Mouse (Mus musculus) T-cell, adult 66 days (primary cell): ENCODE results near the gene C2cd5. TPM values are rescaled to one million over a fixed set of nuclear protein-coding genes. Genes with fewer than 3 reads are reported as not detected.

ENCODE experiments used
- total RNA-seq, 2 experiments: library from RNA; stranded (reverse); gene quantifications; 3 replicates in 1 of 2; 4 replicates in 1 of 2; pipeline ENCODE4 v1.2.4; 2023

Gene C2cd5
- total RNA-seq: 10 to 100 TPM; 71.5 to 79.3 TPM

GRCm38 (mm10) chr6:143099681-143100382 is at the start of gene C2cd5:
Gene C2cd5, minus strand, starts transcription at chr6:143100141.

GRCm38 (mm10) chr6:142964076-142964530 is 135.8 kb downstream of the C2cd5 start, which contains the start of gene St8sia1:
Gene St8sia1, minus strand, starts transcription at chr6:142964452.

Other genes with a start within 250 kb of the C2cd5 start
- gene St8sia1, start 135.7 kb downstream of the C2cd5 start, total RNA-seq: 10 to 100 TPM; 78.9 to 91.5 TPM
- gene Etnk1, start 67.1 kb upstream of the C2cd5 start, total RNA-seq: 100 to 1,000 TPM in 1 of 2 experiments, 10 to 100 TPM in 1; 86.0 to 102 TPM